Mouse (Mus musculus): ENCODE data around the gene Cpa2. TPM values are rescaled to one million over a fixed set of nuclear protein-coding genes. Genes with fewer than 3 reads are reported as not detected.

Cpa2 gene
- polyA plus RNA-seq, 1 experiment from 2014 or later, result 8.3 TPM

- Histone ChIP-seq H3K9me3 (replicated peaks; ENCODE audit: control insufficient read depth, low read length) (no peaks in the 10 kb centered on the region), H3K4me3 (ENCODE audit: low read depth, low read length) (no peak overlapping the region), H3K27me3 (ENCODE audit: control insufficient read depth, insufficient read depth, low read length) (no peaks in the 10 kb centered on the region), H3K27ac (ENCODE audit: low read depth, low read length) (0 out of 2 replicates have a peak overlapping the region, but pooled peaks have one; percentile 17), H3K4me2 (no peak overlapping the region), H3K4me1 (ENCODE audit: control insufficient read depth, insufficient read depth, low read length) (peaks cover 56% of the 10 kb centered on the region), H3K36me3 (ENCODE audit: control insufficient read depth, insufficient read depth, low read length) (no peaks in the 10 kb centered on the region), H3K9ac (ENCODE audit: low read depth, low read length) (no peak overlapping the region)
- ATAC-seq (replicated peaks; ENCODE audit: insufficient number of reproducible peaks, low FRiP score, low TSS enrichment), result no peak
- 39% methylated on average over 8 of the region's 8 CpGs for whole genome bisulfite sequencing (ENCODE audit: insufficient replicate concordance)
Measured at GRCm38 (mm10) chr6:30543851-30544250, 2.5 kb downstream of the Cpa2 start.

GRCm38 (mm10) chr6:30545689-30546088, 4.3 kb downstream of the Cpa2 start:
- H3K27ac ChIP-seq (ENCODE audit: low read depth, low read length), result peak overlapping the region; percentile 92

GRCm38 (mm10) chr6:30546571-30547273, 5.3 kb downstream of the Cpa2 start:
- Histone ChIP-seq H3K4me1 (ENCODE audit: control insufficient read depth, insufficient read depth, low read length) (peaks cover 60% of the 10 kb centered on the region), H3K27ac (ENCODE audit: low read depth, low read length) (peak overlapping the region; percentile 92), H3K36me3 (ENCODE audit: control insufficient read depth, insufficient read depth, low read length) (no peaks in the 10 kb centered on the region), H3K27me3 (ENCODE audit: control insufficient read depth, insufficient read depth, low read length) (no peaks in the 10 kb centered on the region), H3K4me3 (ENCODE audit: low read depth, low read length) (peak overlapping the region; percentile 15; the same call in 1 of the 2 replicates), H3K9ac (ENCODE audit: low read depth, low read length) (peak overlapping the region; percentile 67), H3K4me2 (peak overlapping the region; percentile 62), H3K9me3 (replicated peaks; ENCODE audit: control insufficient read depth, low read length) (no peaks in the 10 kb centered on the region)
- ATAC-seq (replicated peaks; ENCODE audit: insufficient number of reproducible peaks, low FRiP score, low TSS enrichment), result no peak
- 13% methylated on average over 17 of the region's 17 CpGs for WGBS (ENCODE audit: insufficient replicate concordance)

More at GRCm38 (mm10) chr6:30545689-30546088, 4.3 kb downstream of the Cpa2 start:
- Histone ChIP-seq H3K4me1 (ENCODE audit: control insufficient read depth, insufficient read depth, low read length) (peaks cover 60% of the 10 kb centered on the region), H3K27me3 (ENCODE audit: control insufficient read depth, insufficient read depth, low read length) (no peaks in the 10 kb centered on the region), H3K9ac (ENCODE audit: low read depth, low read length) (peak overlapping the region; percentile 23), H3K36me3 (ENCODE audit: control insufficient read depth, insufficient read depth, low read length) (no peaks in the 10 kb centered on the region), H3K4me2 (peak overlapping the region; percentile 18; the same call in 1 of the 2 replicates), H3K4me3 (ENCODE audit: low read depth, low read length) (no peak overlapping the region), H3K9me3 (replicated peaks; ENCODE audit: control insufficient read depth, low read length) (no peaks in the 10 kb centered on the region)
- 0 out of 2 replicates have a peak, but pooled peaks have one; percentile 35 for ATAC-seq (replicated peaks; ENCODE audit: insufficient number of reproducible peaks, low FRiP score, low TSS enrichment)
- 32% methylated on average over 7 of the region's 7 CpGs for WGBS (ENCODE audit: insufficient replicate concordance)

GRCm38 (mm10) chr6:30547274-30547645, 5.9 kb downstream of the Cpa2 start:
- peak overlapping the region; percentile 92 for H3K27ac ChIP-seq (ENCODE audit: low read depth, low read length)
- H3K36me3 ChIP-seq (ENCODE audit: control insufficient read depth, insufficient read depth, low read length), result no peaks in the 10 kb centered on the region
- peak overlapping the region; percentile 67 for H3K9ac ChIP-seq (ENCODE audit: low read depth, low read length)
- H3K4me2 ChIP-seq, result peak overlapping the region; percentile 62
- H3K27me3 ChIP-seq (ENCODE audit: control insufficient read depth, insufficient read depth, low read length), result no peaks in the 10 kb centered on the region
- peaks cover 59% of the 10 kb centered on the region for H3K4me1 ChIP-seq (ENCODE audit: control insufficient read depth, insufficient read depth, low read length)
- H3K4me3 ChIP-seq (ENCODE audit: low read depth, low read length), result peak overlapping the region; percentile 15; the same call in 1 of the 2 replicates
- ATAC-seq (replicated peaks; ENCODE audit: insufficient number of reproducible peaks, low FRiP score, low TSS enrichment), result no peak
- no peaks in the 10 kb centered on the region for H3K9me3 ChIP-seq (replicated peaks; ENCODE audit: control insufficient read depth, low read length)
- under 1% methylated on average over 17 of the region's 17 CpGs for WGBS (ENCODE audit: insufficient replicate concordance)

- Histone ChIP-seq H3K4me1 (ENCODE audit: control insufficient read depth, insufficient read depth, low read length) (peaks cover 53% of the 10 kb centered on the region), H3K27ac (ENCODE audit: low read depth, low read length) (peak overlapping the region; percentile 62), H3K9me3 (replicated peaks; ENCODE audit: control insufficient read depth, low read length) (no peaks in the 10 kb centered on the region), H3K4me3 (ENCODE audit: low read depth, low read length) (no peak overlapping the region), H3K4me2 (peak overlapping the region; percentile 62), H3K36me3 (ENCODE audit: control insufficient read depth, insufficient read depth, low read length) (no peaks in the 10 kb centered on the region), H3K27me3 (ENCODE audit: control insufficient read depth, insufficient read depth, low read length) (no peaks in the 10 kb centered on the region), H3K9ac (ENCODE audit: low read depth, low read length) (no peak overlapping the region)
- WGBS (ENCODE audit: insufficient replicate concordance), result 29% methylated on average over 9 of the region's 9 CpGs
- ATAC-seq (replicated peaks; ENCODE audit: insufficient number of reproducible peaks, low FRiP score, low TSS enrichment), result no peak
Measured at GRCm38 (mm10) chr6:30547656-30548306, 6.4 kb downstream of the Cpa2 start.

GRCm38 (mm10) chr6:30549231-30549761, 7.9 kb downstream of the Cpa2 start:
- no peak for ATAC-seq (replicated peaks; ENCODE audit: insufficient number of reproducible peaks, low FRiP score, low TSS enrichment)
- H3K4me2 ChIP-seq, result 0 out of 2 replicates have a peak overlapping the region, but pooled peaks have one; percentile 22
- 22% methylated on average over 15 of the region's 15 CpGs for WGBS (ENCODE audit: insufficient replicate concordance)
- no peaks in the 10 kb centered on the region for H3K9me3 ChIP-seq (replicated peaks; ENCODE audit: control insufficient read depth, low read length)
- H3K4me3 ChIP-seq (ENCODE audit: low read depth, low read length), result no peak overlapping the region
- H3K36me3 ChIP-seq (ENCODE audit: control insufficient read depth, insufficient read depth, low read length), result no peaks in the 10 kb centered on the region
- H3K4me1 ChIP-seq (ENCODE audit: control insufficient read depth, insufficient read depth, low read length), result peaks cover 39% of the 10 kb centered on the region
- peak overlapping the region; percentile 43 for H3K9ac ChIP-seq (ENCODE audit: low read depth, low read length)
- H3K27ac ChIP-seq (ENCODE audit: low read depth, low read length), result peak overlapping the region; percentile 30
- no peaks in the 10 kb centered on the region for H3K27me3 ChIP-seq (ENCODE audit: control insufficient read depth, insufficient read depth, low read length)

GRCm38 (mm10) chr6:30550496-30551192, 9.3 kb downstream of the Cpa2 start:
- Histone ChIP-seq H3K9me3 (replicated peaks; ENCODE audit: control insufficient read depth, low read length) (no peaks in the 10 kb centered on the region), H3K4me3 (ENCODE audit: low read depth, low read length) (no peak overlapping the region), H3K4me2 (no peak overlapping the region), H3K27me3 (ENCODE audit: control insufficient read depth, insufficient read depth, low read length) (no peaks in the 10 kb centered on the region), H3K36me3 (ENCODE audit: control insufficient read depth, insufficient read depth, low read length) (no peaks in the 10 kb centered on the region), H3K4me1 (ENCODE audit: control insufficient read depth, insufficient read depth, low read length) (peaks cover 27% of the 10 kb centered on the region), H3K9ac (ENCODE audit: low read depth, low read length) (no peak overlapping the region), H3K27ac (ENCODE audit: low read depth, low read length) (no peak overlapping the region)
- 73% methylated on average over 7 of the region's 7 CpGs for WGBS (ENCODE audit: insufficient replicate concordance)
- no peak for ATAC-seq (replicated peaks; ENCODE audit: insufficient number of reproducible peaks, low FRiP score, low TSS enrichment)

- H3K4me3 ChIP-seq (ENCODE audit: low read depth, low read length), result no peak overlapping the region
- no peaks in the 10 kb centered on the region for H3K27me3 ChIP-seq (ENCODE audit: control insufficient read depth, insufficient read depth, low read length)
- H3K9me3 ChIP-seq (replicated peaks; ENCODE audit: control insufficient read depth, low read length), result no peaks in the 10 kb centered on the region
- no peak overlapping the region for H3K9ac ChIP-seq (ENCODE audit: low read depth, low read length)
- H3K36me3 ChIP-seq (ENCODE audit: control insufficient read depth, insufficient read depth, low read length), result no peaks in the 10 kb centered on the region
- no peak overlapping the region for H3K4me2 ChIP-seq
- H3K27ac ChIP-seq (ENCODE audit: low read depth, low read length), result no peak overlapping the region
- no peak for ATAC-seq (replicated peaks; ENCODE audit: insufficient number of reproducible peaks, low FRiP score, low TSS enrichment)
- H3K4me1 ChIP-seq (ENCODE audit: control insufficient read depth, insufficient read depth, low read length), result peaks cover 22% of the 10 kb centered on the region
Measured at GRCm38 (mm10) chr6:30551193-30551515, 9.8 kb downstream of the Cpa2 start.
